Mouse (Mus musculus): ENCODE results near the gene Shoc2. TPM values are rescaled to one million over a fixed set of nuclear protein-coding genes. Genes with fewer than 3 reads are reported as not detected.

The Shoc2 gene
- total RNA-seq (2021), result 10 to 100 TPM; 24.0 to 28.3 TPM
- long read RNA-seq, experiment 1, transcript Shoc2-201 (9 exons, 3,965 nt), result major isoform, 5 of 43 reads
- long read RNA-seq, experiment 1, partial matches to known transcripts, result 21 of 43 reads
- long read RNA-seq, experiment 1, other reads (novel, unspliced or antisense), result 14 of 43 reads
- long read RNA-seq, experiment 2, transcript Shoc2-201 (9 exons, 3,965 nt), result major isoform, 6 of 41 reads
- long read RNA-seq, experiment 2, partial matches to known transcripts, result 12 of 41 reads
- long read RNA-seq, experiment 2, other reads (novel, unspliced or antisense), result 23 of 41 reads

DNA sequence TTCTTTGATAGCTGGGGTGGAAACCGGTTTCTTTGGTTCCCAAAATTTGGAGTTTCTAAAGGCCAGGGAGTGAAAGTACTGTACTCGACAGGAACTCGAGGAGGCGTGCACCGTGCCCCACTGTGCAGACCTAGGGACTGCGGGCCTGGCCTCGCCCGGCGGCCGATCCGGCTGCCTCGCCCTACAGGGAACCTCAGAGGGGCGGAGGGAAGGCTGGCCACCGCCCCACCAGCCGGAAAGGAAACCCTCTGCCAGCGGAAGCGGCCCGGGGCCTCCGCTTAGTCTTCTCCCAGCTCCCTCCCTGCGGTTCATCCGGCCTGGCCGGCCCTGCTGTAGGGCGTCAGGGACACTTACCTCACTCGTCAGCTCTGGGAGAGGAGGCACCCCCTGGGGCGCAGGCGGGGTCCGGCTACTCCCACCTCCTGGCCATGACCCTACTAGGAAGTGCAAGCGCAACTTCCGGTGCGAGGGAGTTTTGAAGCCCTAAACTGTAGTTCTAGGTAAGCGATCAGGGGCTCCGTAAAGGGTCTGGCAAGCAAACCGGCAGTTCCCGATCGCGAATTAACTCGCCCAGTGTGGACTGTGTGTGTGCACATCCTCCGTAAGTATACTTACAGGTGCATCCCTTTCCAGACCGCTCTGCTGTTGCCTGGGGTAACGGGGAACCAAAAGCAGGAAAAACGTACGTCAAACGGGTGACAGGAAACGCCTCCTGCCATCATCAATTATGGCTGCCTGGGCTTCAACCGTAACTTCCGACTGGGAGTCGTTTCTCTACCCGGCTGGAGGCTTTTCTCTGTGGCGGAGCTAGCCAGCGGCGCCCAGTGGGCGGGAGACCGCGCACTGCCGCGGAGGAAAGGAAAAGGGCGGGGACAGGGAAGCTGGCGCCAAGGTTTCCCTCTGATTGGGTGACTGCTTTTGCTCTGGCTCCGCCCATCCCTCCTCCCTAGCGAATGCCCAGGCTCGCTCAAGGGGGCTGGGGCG, at the start of gene Shoc2, which contains the start of gene Bbip1:
Gene Shoc2, plus strand, starts transcription at position 505 of the 984 bp plus-strand sequence.
Gene Bbip1, minus strand, starts transcription at position 826 of the 984 bp plus-strand sequence.
- intact Hi-C loops (cut with DNase I), result loop anchor here (5.0 kb wide), 2 partner anchors 37 to 552 kb away; partner anchors contain the start of gene Smndc1
- DNase-seq, result peak; percentile 99
- Histone ChIP-seq H3K27ac (peak within 1 kb of the TSS; percentile 98), H3K4me3 (peak within 1 kb of the TSS; percentile 97)
- TF ChIP-seq CTCF (IDR thresholded peaks at IDR 0.05), result peak; percentile 7; the same call in 1 of the 2 replicates

DNA sequence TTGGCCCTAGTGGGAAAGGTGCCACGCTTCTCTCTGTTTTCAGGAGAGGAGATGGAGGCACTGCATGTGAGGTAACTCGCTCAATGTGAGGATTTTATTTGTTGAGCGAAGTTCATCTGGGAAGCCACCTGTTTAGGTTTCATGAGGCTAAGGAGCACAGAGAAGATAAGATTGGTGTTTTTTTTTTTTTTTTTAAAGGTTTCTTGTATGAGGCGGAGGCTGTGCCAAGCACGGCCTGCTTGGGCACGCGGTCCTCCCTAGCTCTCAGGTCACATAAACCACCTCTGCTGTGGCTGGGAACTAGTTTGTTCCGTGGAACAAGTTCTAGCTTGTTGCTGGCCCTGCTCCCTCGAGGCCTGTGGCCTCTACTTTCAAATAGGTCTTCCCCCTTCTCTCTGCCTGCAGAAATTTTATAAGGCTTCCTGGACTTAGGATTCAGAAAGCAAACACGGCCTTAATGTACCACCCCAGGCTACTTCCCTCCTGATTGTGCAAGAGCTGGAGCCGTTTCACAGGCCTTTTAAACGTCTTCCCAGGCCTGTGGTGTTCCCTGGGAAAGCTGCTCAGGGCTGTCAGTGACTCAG, 49.5 kb upstream of the Shoc2 start:
- H3K4me3 ChIP-seq, result no peak overlapping the region
- intact Hi-C loops (cut with DNase I), result no loop called here
- DNase-seq, result peak; percentile 67
- H3K27ac ChIP-seq, result peak overlapping the region; percentile 81
- TF ChIP-seq CTCF (IDR thresholded peaks at IDR 0.05), result no peak

DNA sequence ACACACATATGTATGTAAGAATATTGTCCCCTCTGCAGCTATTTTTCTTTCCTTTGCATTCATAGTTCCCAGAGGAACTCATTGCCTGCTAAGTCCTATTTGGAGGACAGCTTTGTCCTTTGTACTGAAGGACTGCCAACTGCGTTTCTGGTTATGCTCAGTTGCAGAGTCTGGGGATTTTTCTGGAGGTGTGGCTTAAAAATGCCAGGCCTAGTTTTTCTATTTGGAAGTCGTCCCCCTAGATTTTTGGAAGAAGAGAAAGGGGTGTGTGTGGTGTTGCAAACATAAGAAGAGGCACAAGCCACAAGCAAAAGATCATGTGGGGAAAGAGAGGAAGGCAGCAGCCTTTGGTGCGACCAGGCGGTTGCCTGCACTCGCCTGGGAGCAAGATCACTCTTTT, 46.1 kb upstream of the Shoc2 start:
- no peak overlapping the region for H3K4me3 ChIP-seq
- intact Hi-C loops (cut with DNase I), result no loop called here
- H3K27ac ChIP-seq, result peak overlapping the region; percentile 9; the same call in 1 of the 2 replicates
- DNase-seq, result no peak
- TF ChIP-seq CTCF (IDR thresholded peaks at IDR 0.05), result no peak

DNA sequence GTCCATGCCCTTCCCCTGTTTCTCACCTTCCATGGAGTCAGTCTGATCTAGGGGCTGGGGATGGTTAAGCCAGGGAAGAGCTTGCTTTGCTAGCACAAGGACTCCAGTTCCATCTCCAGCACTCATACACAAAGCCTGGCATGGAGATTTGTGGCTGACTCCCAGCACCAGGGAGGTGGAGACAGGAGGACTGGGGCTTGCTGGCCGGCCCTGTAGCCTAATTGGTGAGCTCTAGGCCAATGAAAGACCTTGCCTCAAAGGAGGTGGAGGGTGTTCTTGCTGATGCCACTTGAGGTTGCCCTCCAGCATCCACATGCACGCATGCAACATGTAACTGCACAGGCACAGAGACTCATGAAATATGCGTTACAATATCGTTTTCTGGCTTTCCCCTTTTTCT, 45.6 kb upstream of the Shoc2 start:
- no peak for DNase-seq
- TF ChIP-seq CTCF (IDR thresholded peaks at IDR 0.05), result no peak
- no peak overlapping the region for H3K4me3 ChIP-seq
- intact Hi-C loops (cut with DNase I), result no loop called here
- peak overlapping the region; percentile 9; the same call in 1 of the 2 replicates for H3K27ac ChIP-seq

DNA sequence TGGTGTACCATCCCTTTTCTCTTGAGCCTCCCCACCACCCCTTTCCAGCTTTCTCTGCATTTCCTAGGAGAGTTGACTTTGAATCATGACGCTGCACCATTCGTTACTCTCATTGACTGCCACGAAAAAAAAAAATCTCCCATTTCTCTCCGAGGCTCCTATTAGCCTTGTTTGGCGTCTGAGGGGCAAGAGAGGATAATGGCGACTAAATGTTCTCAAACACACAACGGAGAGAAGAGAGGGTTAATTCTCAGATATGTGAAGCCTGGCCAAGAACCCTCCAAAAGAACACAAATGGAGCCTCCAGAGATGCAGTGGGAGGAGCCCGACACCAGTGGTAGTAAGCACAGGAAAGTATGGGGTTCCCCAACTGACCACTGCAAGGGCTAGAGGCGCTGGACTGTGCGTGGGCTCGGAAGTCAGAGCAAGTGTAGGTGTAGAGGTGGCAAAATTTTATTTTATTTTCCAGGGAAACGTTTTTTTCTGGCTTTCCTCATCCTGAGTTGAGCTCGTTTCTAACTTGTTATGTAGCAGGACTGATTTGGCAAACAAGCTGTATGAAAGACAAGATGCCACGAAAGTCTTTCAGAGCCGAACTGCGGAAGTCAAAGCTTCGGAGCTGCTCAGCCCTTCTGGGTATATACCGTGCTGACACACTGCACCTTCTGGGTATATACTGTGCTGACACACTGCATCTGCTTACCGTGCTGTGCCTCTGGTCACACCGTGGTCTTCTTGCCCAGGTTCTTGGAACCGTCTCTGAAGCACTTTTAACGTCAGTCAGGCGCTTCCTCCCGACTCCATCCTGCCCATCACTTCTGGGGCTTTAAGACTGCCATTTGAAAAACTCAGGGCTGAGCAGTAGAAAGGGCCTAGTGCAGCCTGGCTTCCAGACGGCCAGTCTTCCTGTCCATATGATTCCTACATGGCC, 44.9 kb upstream of the Shoc2 start:
- TF ChIP-seq CTCF (IDR thresholded peaks at IDR 0.05), result no peak
- Histone ChIP-seq H3K27ac (peak overlapping the region; percentile 0; the same call in 1 of the 2 replicates), H3K4me3 (no peak overlapping the region)
- intact Hi-C loops (cut with DNase I), result no loop called here
- no peak for DNase-seq

DNA sequence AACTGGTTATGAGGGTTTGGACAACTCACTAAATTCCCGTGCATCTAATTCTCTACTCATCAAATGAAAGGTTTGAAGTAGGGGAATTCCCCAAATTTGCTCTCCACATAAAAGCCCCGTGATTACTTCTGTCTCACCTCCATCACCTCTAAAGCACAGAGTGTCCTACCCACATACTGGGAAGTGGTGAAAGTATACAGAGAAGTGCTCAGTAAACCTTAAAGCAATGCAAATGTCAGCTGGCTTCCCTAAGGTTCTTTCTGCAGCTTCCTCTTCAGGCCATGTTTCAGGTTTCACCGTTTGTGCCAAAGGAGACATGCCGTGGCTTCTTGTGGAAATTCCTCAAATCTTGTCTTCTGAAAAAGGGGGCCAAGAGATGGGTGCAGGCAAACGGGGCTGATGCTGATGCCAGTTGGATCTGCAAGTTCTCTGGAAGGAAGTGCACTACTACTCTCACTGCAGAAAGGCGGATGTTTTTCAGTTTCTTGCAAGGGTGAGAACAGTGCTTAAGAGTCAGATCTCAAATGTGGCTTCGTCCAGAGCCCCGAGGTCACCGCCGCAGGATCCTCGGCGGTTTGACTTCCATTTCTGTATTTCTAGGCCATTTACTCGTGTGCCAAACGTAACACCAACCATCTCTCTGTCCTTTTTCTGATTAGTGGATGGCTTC, 44.0 kb upstream of the Shoc2 start:
- intact Hi-C loops (cut with DNase I), result no loop called here
- Histone ChIP-seq H3K4me3 (no peak overlapping the region), H3K27ac (no peak overlapping the region)
- no peak for TF ChIP-seq CTCF (IDR thresholded peaks at IDR 0.05)
- no peak for DNase-seq

DNA sequence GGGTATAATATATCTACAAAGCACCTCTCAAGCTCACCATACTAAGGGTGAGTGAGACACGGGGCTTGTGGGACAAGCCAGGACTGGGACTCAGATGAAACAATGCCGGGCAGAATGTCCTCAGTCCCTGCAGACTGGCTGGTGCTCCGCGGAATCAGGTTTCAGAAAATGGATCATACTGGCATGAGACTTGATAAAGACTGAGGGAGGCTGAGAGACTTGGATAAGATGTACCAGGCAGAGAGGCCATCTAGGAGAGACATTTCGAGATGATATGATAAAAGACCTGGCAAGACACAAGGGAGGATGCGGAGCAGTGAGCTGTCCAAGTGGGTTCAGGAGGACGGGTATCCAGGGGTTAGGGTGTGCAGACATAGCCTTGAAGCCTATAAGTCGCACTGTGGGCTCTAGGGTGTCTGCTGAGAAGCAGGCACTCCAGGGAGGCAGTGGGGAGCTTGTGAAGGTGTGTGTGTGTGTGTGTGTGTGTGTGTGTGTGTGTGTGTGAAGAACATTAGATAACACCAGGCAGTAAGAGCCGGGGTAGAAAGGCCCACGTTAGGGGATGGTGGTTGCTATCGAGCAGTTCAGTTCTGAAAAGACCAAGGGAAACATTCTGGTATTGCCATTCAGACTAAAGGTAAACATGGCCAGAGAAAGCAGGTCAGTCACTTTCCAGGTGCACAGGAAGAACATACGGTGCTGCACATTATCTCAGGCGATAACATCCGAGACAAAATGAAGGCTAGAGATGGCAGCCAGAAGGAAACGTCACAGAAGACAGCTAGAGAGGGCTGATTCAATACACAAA, 42.0 kb upstream of the Shoc2 start:
- Histone ChIP-seq H3K27ac (peak overlapping the region; percentile 99), H3K4me3 (peak overlapping the region; percentile 95)
- intact Hi-C loops (cut with DNase I), result loop anchor here (2.0 kb wide), 1 partner anchor 45 kb away; no protein-coding TSS in a partner anchor
- no peak for TF ChIP-seq CTCF (IDR thresholded peaks at IDR 0.05)
- DNase-seq, result no peak

DNA sequence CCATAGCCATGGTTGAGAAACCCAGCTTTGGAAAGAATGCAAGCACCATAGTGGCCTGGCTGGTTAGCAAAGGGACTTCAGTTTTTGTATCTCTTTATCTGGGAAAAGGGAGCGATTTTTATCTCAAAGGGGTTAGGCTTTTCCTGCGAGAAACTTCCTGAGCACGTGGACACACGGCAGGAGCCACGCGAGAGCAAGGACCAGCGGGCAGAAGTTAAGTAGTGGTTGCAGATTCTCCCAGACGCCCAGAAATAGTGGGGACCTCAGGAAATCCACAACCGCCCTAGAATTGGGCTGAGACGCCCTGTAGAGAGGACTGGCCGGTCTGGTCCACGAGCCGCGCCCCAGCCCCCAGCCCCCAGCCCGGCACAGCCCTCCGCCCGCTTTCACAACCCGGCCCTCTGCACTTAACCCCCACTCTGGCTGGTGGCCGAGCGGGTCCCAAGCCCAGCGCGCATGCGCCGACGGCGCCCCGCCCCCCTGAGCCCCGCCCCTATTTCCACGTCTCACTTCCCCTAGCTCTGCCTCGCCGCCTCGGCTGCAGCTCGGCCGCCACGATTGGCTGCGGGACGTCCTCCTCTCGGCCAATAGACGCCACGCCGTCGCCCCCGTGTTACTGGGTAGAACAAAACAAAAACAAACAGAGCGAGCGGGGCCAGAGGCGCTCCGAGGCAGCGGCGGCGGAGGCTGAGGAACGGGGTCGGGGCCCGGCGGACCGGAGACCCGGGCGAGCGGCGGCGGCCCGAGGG, 41.2 kb upstream of the Shoc2 start:
- intact Hi-C loops (cut with DNase I), result loop anchor here (2.0 kb wide), 1 partner anchor 46 kb away; no protein-coding TSS in a partner anchor
- DNase-seq, result peak; percentile 98
- peak overlapping the region; percentile 95 for H3K4me3 ChIP-seq
- TF ChIP-seq CTCF (IDR thresholded peaks at IDR 0.05), result no peak
- H3K27ac ChIP-seq, result peak overlapping the region; percentile 99

DNA sequence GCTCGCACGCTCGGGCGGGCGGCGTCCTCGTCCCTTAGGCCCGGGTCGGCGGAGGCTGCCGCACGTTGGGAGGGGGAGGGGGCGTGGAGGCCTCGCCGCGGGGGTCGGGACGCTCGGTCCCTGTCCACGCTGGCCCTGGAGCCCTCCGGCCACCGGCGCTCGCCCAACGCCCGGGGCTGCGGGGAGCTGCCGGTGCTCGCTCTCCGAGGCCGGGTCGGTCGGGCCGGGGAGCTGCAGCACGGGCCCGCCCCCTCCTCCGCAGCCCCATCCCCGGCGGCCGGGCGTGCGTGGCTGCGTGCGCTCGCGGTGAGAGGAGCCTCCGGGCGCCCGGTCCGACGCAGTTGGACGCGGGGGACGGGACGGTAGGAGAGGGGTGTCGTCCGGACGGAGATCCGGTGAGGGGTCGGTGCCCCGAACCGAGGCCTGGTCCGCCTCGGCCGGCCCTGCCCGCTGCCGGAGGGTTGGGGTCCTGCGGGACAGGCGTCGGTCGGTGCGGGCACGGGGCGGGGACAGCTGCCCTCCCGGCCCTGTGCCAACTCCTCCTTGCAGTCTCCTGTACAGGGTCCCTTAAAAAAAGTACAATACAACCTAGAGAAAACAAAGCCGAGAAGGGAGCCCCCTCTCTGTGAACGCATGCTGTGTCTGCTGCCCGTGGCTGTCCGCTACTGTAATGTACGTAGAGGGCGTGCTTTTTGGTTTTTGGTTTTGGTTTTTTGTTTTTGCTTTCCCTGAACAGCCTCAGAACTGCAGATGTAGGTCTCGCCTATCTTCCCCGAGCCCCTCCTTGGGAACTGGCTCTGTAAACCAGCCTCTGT, 40.4 kb upstream of the Shoc2 start:
- H3K4me3 ChIP-seq, result peak overlapping the region; percentile 95
- TF ChIP-seq CTCF (IDR thresholded peaks at IDR 0.05), result peak; percentile 58
- DNase-seq, result peak; percentile 69
- intact Hi-C loops (cut with DNase I), result loop anchor here (2.0 kb wide), 2 partner anchors 47 to 61 kb away; no protein-coding TSS in a partner anchor
- peak overlapping the region; percentile 99 for H3K27ac ChIP-seq

Data from gastrocnemius, adult 2 months (tissue).